Mouse (Mus musculus) hindbrain, embryonic 16.5 days (tissue): Measurements from ENCODE around the gene Ankrd54. TPM values are rescaled to one million over a fixed set of nuclear protein-coding genes. Genes with fewer than 3 reads are reported as not detected.
"Not testable (repeated sequence)": the region's sequence is repeated elsewhere in the genome, so short reads cannot be mapped to it uniquely, and the experiment has no call there.

ENCODE experiments used
- ATAC-seq: fragments of 200-750 bp; cut with Nextera tagmentation; 2 replicates; pipeline ENCODE4 v1.8.0; 2017; ENCODE audit warnings: moderate TSS enrichment, moderate library complexity
- H3K27ac ChIP-seq: fragments of 300-500 bp; sonication (generic); 2 replicates; pipeline ENCODE4 v1.5.1; 2014; ENCODE audit warnings: low read depth, mild to moderate bottlenecking, control low read depth, low read length, moderate library complexity
- H3K27me3 ChIP-seq: fragments of 300-500 bp; sonication (generic); replicated peaks from 2 replicates; pipeline ENCODE4 v1.6.1; 2014; ENCODE audit warnings: low read length; ENCODE audit not compliant: control insufficient read depth, insufficient read depth
- H3K36me3 ChIP-seq: fragments of 300-500 bp; sonication (generic); 2 replicates; pipeline ENCODE4 v1.6.1; 2014; ENCODE audit warnings: mild to moderate bottlenecking, low read length, moderate library complexity, mixed read lengths; ENCODE audit not compliant: control insufficient read depth, insufficient read depth
- H3K4me1 ChIP-seq: fragments of 300-500 bp; sonication (generic); 2 replicates; pipeline ENCODE4 v1.6.1; 2014; ENCODE audit warnings: low read depth, low read length; ENCODE audit not compliant: control insufficient read depth, insufficient read depth
- H3K4me2 ChIP-seq: fragments of 300-500 bp; sonication (generic); 2 replicates; pipeline ENCODE4 v1.6.1; 2014; ENCODE audit warnings: mild to moderate bottlenecking, low read length, control low read depth, moderate library complexity
- H3K4me3 ChIP-seq: fragments of 300-500 bp; sonication (generic); 2 replicates; pipeline ENCODE4 v1.5.1; 2014; ENCODE audit warnings: mild to moderate bottlenecking, low read length, control low read depth, moderate library complexity
- H3K9ac ChIP-seq: fragments of 300-500 bp; sonication (generic); 2 replicates; pipeline ENCODE4 v1.6.1; 2014; ENCODE audit warnings: low read depth, mild to moderate bottlenecking, control low read depth, low read length, moderate library complexity
- H3K9me3 ChIP-seq: fragments of 300-500 bp; sonication (generic); 2 replicates; pipeline ENCODE4 v1.6.1; 2014; ENCODE audit warnings: mild to moderate bottlenecking, low read length, moderate library complexity; ENCODE audit not compliant: control insufficient read depth
- WGBS: fragments of 180-500 bp; shearing (Covaris S2); extraction: QIAGEN DNeasy Blood & Tissue Kit; methylation state at CpG from one replicate; pipeline ENCODE4 v1.1.7; 2014; 5-methylcytosine and 5-hydroxymethylcytosine counted together
- polyA plus RNA-seq: library from polyadenylated mRNA; unstranded; fragments of >200 nt; fragmentation: Nextera tagmentation; extraction: Ambion mirVana; gene quantifications from 2 replicates; pipeline ENCODE4 v1.2.1, GENCODE M21; 2015

Gene Ankrd54
- polyA plus RNA-seq, 1 experiment from 2014 or later: 50.0 TPM

GRCm38 (mm10) chr15:79011550-79011949 lies 51.1 kb downstream of the Ankrd54 start:
- Histone ChIP-seq H3K27me3 (no peaks in the 10 kb centered on the region), H3K4me2 (no peak overlapping the region), H3K9me3 (no peaks in the 10 kb centered on the region), H3K36me3 (peaks cover 2% of the 10 kb centered on the region; the same call in 1 of the 2 replicates), H3K4me1 (no peaks in the 10 kb centered on the region), H3K27ac (no peak overlapping the region), H3K4me3 (no peak overlapping the region), H3K9ac (no peak overlapping the region)
- ATAC-seq: no peak
- 27% methylated on average over 10 of the region's 10 CpGs for WGBS

GRCm38 (mm10) chr15:79009734-79010133 lies 53.0 kb downstream of the Ankrd54 start:
- WGBS: 64% methylated on average over 5 of the region's 5 CpGs

GRCm38 (mm10) chr15:79007836-79008235 lies 54.9 kb downstream of the Ankrd54 start:
- H3K27me3 ChIP-seq, H3K4me2 ChIP-seq, H3K9me3 ChIP-seq, H3K9ac ChIP-seq, H3K4me3 ChIP-seq, H3K27ac ChIP-seq, ATAC-seq, H3K4me1 ChIP-seq: not testable (repeated sequence)
- peaks cover 19% of the 10 kb centered on the region for H3K36me3 ChIP-seq
- 91% methylated on average over 6 of the region's 6 CpGs for WGBS

More at GRCm38 (mm10) chr15:79009734-79010133, 53.0 kb downstream of the Ankrd54 start:
- H3K4me1 ChIP-seq: no peaks in the 10 kb centered on the region
- H3K27me3 ChIP-seq: no peaks in the 10 kb centered on the region
- ATAC-seq: no peak
- peaks cover 11% of the 10 kb centered on the region for H3K36me3 ChIP-seq
- H3K27ac ChIP-seq: no peak overlapping the region
- no peak overlapping the region for H3K4me3 ChIP-seq
- H3K9me3 ChIP-seq: no peaks in the 10 kb centered on the region
- H3K4me2 ChIP-seq: no peak overlapping the region
- H3K9ac ChIP-seq: no peak overlapping the region

- no peak overlapping the region for H3K4me3 ChIP-seq
- no peak overlapping the region for H3K9ac ChIP-seq
- H3K9me3 ChIP-seq: no peaks in the 10 kb centered on the region
- no peak for ATAC-seq
- peaks cover 19% of the 10 kb centered on the region for H3K36me3 ChIP-seq
- no peaks in the 10 kb centered on the region for H3K4me1 ChIP-seq
- no peaks in the 10 kb centered on the region for H3K27me3 ChIP-seq
- H3K4me2 ChIP-seq: no peak overlapping the region
- no peak overlapping the region for H3K27ac ChIP-seq
- 93% methylated on average over 5 of the region's 5 CpGs for WGBS
Measured at GRCm38 (mm10) chr15:79007059-79007458, 55.6 kb downstream of the Ankrd54 start.

GRCm38 (mm10) chr15:79006638-79007037 lies 56.1 kb downstream of the Ankrd54 start:
- no peaks in the 10 kb centered on the region for H3K27me3 ChIP-seq
- H3K4me2 ChIP-seq: no peak overlapping the region
- 71% methylated on average over 3 of the region's 3 CpGs for WGBS
- no peaks in the 10 kb centered on the region for H3K4me1 ChIP-seq
- H3K27ac ChIP-seq: no peak overlapping the region
- H3K9me3 ChIP-seq: no peaks in the 10 kb centered on the region
- peaks cover 21% of the 10 kb centered on the region for H3K36me3 ChIP-seq
- H3K4me3 ChIP-seq: no peak overlapping the region
- H3K9ac ChIP-seq: no peak overlapping the region
- ATAC-seq: 0 out of 2 replicates have a peak, but pooled peaks have one; percentile 37

- H3K36me3 ChIP-seq: peaks cover 24% of the 10 kb centered on the region
- whole genome bisulfite sequencing: 87% methylated on average over 9 of the region's 9 CpGs
Measured at GRCm38 (mm10) chr15:79005581-79005980, 57.1 kb downstream of the Ankrd54 start.

More at GRCm38 (mm10) chr15:79005581-79005980, 57.1 kb downstream of the Ankrd54 start:
- Histone ChIP-seq H3K9ac (no peak overlapping the region), H3K4me2 (no peak overlapping the region), H3K27ac (no peak overlapping the region), H3K9me3 (no peaks in the 10 kb centered on the region), H3K4me1 (no peaks in the 10 kb centered on the region), H3K4me3 (no peak overlapping the region), H3K27me3 (no peaks in the 10 kb centered on the region)
- ATAC-seq: no peak

Other genes with a start within 250 kb of the Ankrd54 start
- gene Cdc42ep1, start 220.3 kb downstream of the Ankrd54 start, polyA plus RNA-seq: 15.9 and 17.5 TPM in 2 replicates
- not detected in 2 replicates for gene Lgals2, start 207.4 kb downstream of the Ankrd54 start, polyA plus RNA-seq
- gene Gga1, start 185.7 kb downstream of the Ankrd54 start, polyA plus RNA-seq: 46.1 and 51.8 TPM in 2 replicates
- 0.11 TPM in 1 of 2 replicates, not detected in the other for gene Gm49510, start 163.2 kb downstream of the Ankrd54 start, polyA plus RNA-seq
- gene Sh3bp1, start 163.1 kb downstream of the Ankrd54 start, polyA plus RNA-seq: 4.5 and 6.7 TPM in 2 replicates
- 94.7 and 96.9 TPM in 2 replicates for gene Pdxp, start 149.0 kb downstream of the Ankrd54 start, polyA plus RNA-seq
- 105 and 169 TPM in 2 replicates for gene Lgals1, start 136.2 kb downstream of the Ankrd54 start, polyA plus RNA-seq
- gene Nol12, start 128.0 kb downstream of the Ankrd54 start, polyA plus RNA-seq: 63.6 and 68.1 TPM in 2 replicates
- 36.1 and 40.4 TPM in 2 replicates for gene Triobp, start 115.2 kb downstream of the Ankrd54 start, polyA plus RNA-seq
- gene H1f0, start 34.4 kb downstream of the Ankrd54 start, polyA plus RNA-seq: 200 and 206 TPM in 2 replicates
- gene Galr3, start 21.0 kb downstream of the Ankrd54 start, polyA plus RNA-seq: 0.14 TPM in 1 of 2 replicates, not detected in the other
- gene Eif3l, start 12.3 kb upstream of the Ankrd54 start, polyA plus RNA-seq: 174 and 177 TPM in 2 replicates
- gene Micall1, start 46.0 kb upstream of the Ankrd54 start, polyA plus RNA-seq: 11.6 and 13.9 TPM in 2 replicates
- gene Polr2f, start 78.1 kb upstream of the Ankrd54 start, polyA plus RNA-seq: 258 and 285 TPM in 2 replicates
- 18.0 and 20.2 TPM in 2 replicates for gene 1700088E04Rik, start 78.4 kb upstream of the Ankrd54 start, polyA plus RNA-seq
- 9.0 and 9.5 TPM in 2 replicates for gene Sox10, start 102.3 kb upstream of the Ankrd54 start, polyA plus RNA-seq
- gene Pick1, start 166.3 kb upstream of the Ankrd54 start, polyA plus RNA-seq: 99.1 and 100.0 TPM in 2 replicates
- 0.87 and 1.1 TPM in 2 replicates for gene Gm49486, start 166.5 kb upstream of the Ankrd54 start, polyA plus RNA-seq
- 1.4 and 2.0 TPM in 2 replicates for gene Slc16a8, start 191.9 kb upstream of the Ankrd54 start, polyA plus RNA-seq
- gene Baiap2l2, start 222.6 kb upstream of the Ankrd54 start, polyA plus RNA-seq: 3.1 and 5.4 TPM in 2 replicates